Mouse (Mus musculus): Measurements from ENCODE around the gene Asb18. TPM values are rescaled to one million over a fixed set of nuclear protein-coding genes. Genes with fewer than 3 reads are reported as not detected.

The Asb18 gene
- total and polyA plus RNA-seq, 3 experiments: not detected

- Histone ChIP-seq H3K36me3 (ENCODE audit: control insufficient read depth in 1 of 2, insufficient read depth in 2 of 2, low read length in 2 of 2) (no peaks in the 10 kb centered on the region), H3K9me3 (replicated peaks; ENCODE audit: insufficient read depth, low read length) (no peaks in the 10 kb centered on the region), H3K9ac (ENCODE audit: control insufficient read depth, low read depth, low read length, poor library complexity, severe bottlenecking) (no peak overlapping the region), H3K27ac (ENCODE audit: control insufficient read depth, low read depth, low read length) (no peak overlapping the region), H3K27me3 (ENCODE audit: control insufficient read depth in 1 of 2, insufficient read depth in 2 of 2, low read length in 2 of 2) (no peaks in the 10 kb centered on the region), H3K4me1 (ENCODE audit: control insufficient read depth in 1 of 2, insufficient read depth in 2 of 2, low read length in 2 of 2) (no peaks in the 10 kb centered on the region), H3K79me2 (ENCODE audit: control insufficient read depth, insufficient read depth, low read length, poor library complexity) (no peaks in the 10 kb centered on the region), H3K4me3 (ENCODE audit: control insufficient read depth in 1 of 2, insufficient read depth in 1 of 2, low read depth in 2 of 2, low read length in 2 of 2) (no peak overlapping the region)
- DNase-seq (ENCODE audit: low read depth, low spot score): no peak
- no peak for TF ChIP-seq MXI1 (IDR thresholded peaks at IDR 0.05; ENCODE audit: low read depth, low read length)
- no peak for TF ChIP-seq ZMIZ1 (IDR thresholded peaks at IDR 0.05; ENCODE audit: low read depth, low read length)
- no peak for TF ChIP-seq MAFK (IDR thresholded peaks at IDR 0.05; ENCODE audit: borderline replicate concordance, low read depth, low read length)
- TF ChIP-seq USF1 (IDR thresholded peaks at IDR 0.05; ENCODE audit: low read depth, low read length): no peak
- no peak for TF ChIP-seq CHD2 (IDR thresholded peaks at IDR 0.05; ENCODE audit: low read length)
- no peak for TF ChIP-seq GABPA (IDR thresholded peaks at IDR 0.05; ENCODE audit: low read depth, low read length)
- TF ChIP-seq GATA1 (IDR thresholded peaks at IDR 0.05; ENCODE audit: low read depth, low read length): no peak
- TF ChIP-seq MYC (IDR thresholded peaks at IDR 0.05; ENCODE audit: low read depth, low read length): no peak
- TF ChIP-seq TAL1 (IDR thresholded peaks at IDR 0.05; ENCODE audit: low read length): no peak
- no peak for TF ChIP-seq USF2 (IDR thresholded peaks at IDR 0.05; ENCODE audit: borderline replicate concordance in 1 of 2, insufficient read depth in 1 of 2, low read depth in 1 of 2, low read length in 2 of 2)
- no peak for TF ChIP-seq ZKSCAN1 (IDR thresholded peaks at IDR 0.05; ENCODE audit: low read depth, low read length)
- TF ChIP-seq ELF1 (IDR thresholded peaks at IDR 0.05; ENCODE audit: low read depth, low read length): no peak
- no peak for TF ChIP-seq E2F4 (IDR thresholded peaks at IDR 0.05; ENCODE audit: borderline replicate concordance, low read depth, low read length)
Measured at GRCm38 (mm10) chr1:90012168-90012567, 2.3 kb downstream of the Asb18 start.

GRCm38 (mm10) chr1:90010077-90010476 is 4.4 kb downstream of the Asb18 start:
- Histone ChIP-seq H3K79me2 (ENCODE audit: control insufficient read depth, insufficient read depth, low read length, poor library complexity) (no peaks in the 10 kb centered on the region), H3K9me3 (replicated peaks; ENCODE audit: insufficient read depth, low read length) (no peaks in the 10 kb centered on the region), H3K27ac (ENCODE audit: control insufficient read depth, low read depth, low read length) (no peak overlapping the region), H3K4me3 (ENCODE audit: control insufficient read depth in 1 of 2, insufficient read depth in 1 of 2, low read depth in 2 of 2, low read length in 2 of 2) (no peak overlapping the region), H3K36me3 (ENCODE audit: control insufficient read depth in 1 of 2, insufficient read depth in 2 of 2, low read length in 2 of 2) (no peaks in the 10 kb centered on the region), H3K27me3 (ENCODE audit: control insufficient read depth in 1 of 2, insufficient read depth in 2 of 2, low read length in 2 of 2) (no peaks in the 10 kb centered on the region), H3K4me1 (ENCODE audit: control insufficient read depth in 1 of 2, insufficient read depth in 2 of 2, low read length in 2 of 2) (no peaks in the 10 kb centered on the region), H3K9ac (ENCODE audit: control insufficient read depth, low read depth, low read length, poor library complexity, severe bottlenecking) (no peak overlapping the region)
- no peak for TF ChIP-seq E2F4 (IDR thresholded peaks at IDR 0.05; ENCODE audit: borderline replicate concordance, low read depth, low read length)
- TF ChIP-seq UBTF (IDR thresholded peaks at IDR 0.05; ENCODE audit: borderline replicate concordance, insufficient read depth, low read depth, low read length): no peak
- no peak for TF ChIP-seq ZNF384 (IDR thresholded peaks at IDR 0.05; ENCODE audit: low read depth, low read length)
- TF ChIP-seq RAD21 (IDR thresholded peaks at IDR 0.05; ENCODE audit: low read depth, low read length): no peak
- TF ChIP-seq CHD2 (IDR thresholded peaks at IDR 0.05; ENCODE audit: low read length): no peak
- no peak for TF ChIP-seq MYB (IDR thresholded peaks at IDR 0.05; ENCODE audit: low read depth, low read length)
- no peak for TF ChIP-seq EP300 (IDR thresholded peaks at IDR 0.05; ENCODE audit: low read depth in 1 of 2, low read length in 2 of 2)
- no peak for TF ChIP-seq ZKSCAN1 (IDR thresholded peaks at IDR 0.05; ENCODE audit: low read depth, low read length)
- TF ChIP-seq POLR2AphosphoS5 (IDR thresholded peaks at IDR 0.05; ENCODE audit: borderline replicate concordance, low read depth, low read length): no peak
- TF ChIP-seq BHLHE40 (IDR thresholded peaks at IDR 0.05; ENCODE audit: borderline replicate concordance, low read depth, low read length): no peak
- TF ChIP-seq CHD1 (IDR thresholded peaks at IDR 0.05; ENCODE audit: low read depth, low read length): no peak
- no peak for TF ChIP-seq RCOR1 (IDR thresholded peaks at IDR 0.05; ENCODE audit: low read depth, low read length)
- TF ChIP-seq MEF2A (IDR thresholded peaks at IDR 0.05; ENCODE audit: extremely low read depth, insufficient replicate concordance, low read depth, low read length, poor library complexity, severe bottlenecking): no peak
- no peak for DNase-seq (ENCODE audit: low read depth, low spot score)
